Mouse (Mus musculus): ENCODE data around the gene Huwe1. TPM values are rescaled to one million over a fixed set of nuclear protein-coding genes. Genes with fewer than 3 reads are reported as not detected.
A peak's percentile ranks its signal among the peaks of the same experiment; 100 is the strongest.

The Huwe1 gene
- polyA plus RNA-seq, 1 experiment from 2014 or later, result 63.8 TPM

DNA sequence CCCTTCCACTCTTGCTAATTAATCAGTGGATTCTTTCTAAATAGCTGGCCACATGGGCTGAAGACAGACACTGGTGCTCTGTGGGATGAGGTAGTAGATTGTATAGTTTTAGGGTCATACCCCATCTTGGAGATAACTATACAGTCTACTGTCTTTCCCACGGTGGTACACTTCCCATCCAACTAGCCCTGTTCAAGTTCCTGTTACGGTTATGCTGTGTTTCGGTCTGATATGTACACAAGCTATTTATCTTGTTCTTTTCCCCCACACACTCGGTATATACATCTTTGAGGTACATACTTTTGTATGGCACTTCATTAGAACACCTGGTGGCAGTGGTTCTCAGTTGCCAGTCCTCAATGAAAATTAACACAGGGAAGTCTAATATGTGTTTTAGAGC lies 111.7 kb downstream of the Huwe1 start:
- ATAC-seq (replicated peaks; ENCODE audit: insufficient number of reproducible peaks, low FRiP score, low TSS enrichment), result no peak
- WGBS (ENCODE audit: insufficient replicate concordance), result 78% methylated on average over 4 of the region's 4 CpGs
- Histone ChIP-seq H3K36me3 (ENCODE audit: control insufficient read depth, insufficient read depth, low read length) (peaks cover 12% of the 10 kb centered on the region), H3K4me3 (ENCODE audit: low read depth, low read length) (no peak overlapping the region), H3K27ac (ENCODE audit: low read depth, low read length) (no peak overlapping the region), H3K4me1 (ENCODE audit: control insufficient read depth, insufficient read depth, low read length) (no peaks in the 10 kb centered on the region), H3K27me3 (ENCODE audit: control insufficient read depth, insufficient read depth, low read length) (no peaks in the 10 kb centered on the region), H3K4me2 (no peak overlapping the region), H3K9me3 (replicated peaks; ENCODE audit: control insufficient read depth, low read length) (no peaks in the 10 kb centered on the region), H3K9ac (ENCODE audit: low read depth, low read length) (no peak overlapping the region)

DNA sequence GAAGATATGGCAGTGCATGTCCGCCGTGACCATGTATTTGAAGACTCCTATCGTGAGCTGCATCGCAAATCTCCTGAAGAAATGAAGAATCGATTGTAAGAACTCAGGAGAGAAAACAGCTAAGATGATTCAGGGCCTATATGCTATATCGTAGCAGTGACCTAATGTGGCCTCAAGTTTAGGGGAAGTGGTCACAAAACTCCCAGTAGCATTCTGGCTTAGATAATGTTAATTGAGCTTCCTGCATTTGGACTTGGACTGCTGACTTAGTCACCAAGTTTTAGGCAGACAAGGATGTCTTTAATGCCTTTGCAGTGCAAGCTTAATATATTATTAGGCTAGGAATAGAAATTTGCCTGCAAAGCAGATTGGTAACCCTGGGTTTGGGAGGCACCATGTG lies 128.8 kb downstream of the Huwe1 start:
- no peak overlapping the region for H3K9ac ChIP-seq (ENCODE audit: low read depth, low read length)
- no peak for ATAC-seq (replicated peaks; ENCODE audit: insufficient number of reproducible peaks, low FRiP score, low TSS enrichment)
- WGBS (ENCODE audit: insufficient replicate concordance), result 88% methylated on average over 6 of the region's 6 CpGs
- H3K27me3 ChIP-seq (ENCODE audit: control insufficient read depth, insufficient read depth, low read length), result no peaks in the 10 kb centered on the region
- H3K9me3 ChIP-seq (replicated peaks; ENCODE audit: control insufficient read depth, low read length), result no peaks in the 10 kb centered on the region
- no peaks in the 10 kb centered on the region for H3K4me1 ChIP-seq (ENCODE audit: control insufficient read depth, insufficient read depth, low read length)
- no peak overlapping the region for H3K4me3 ChIP-seq (ENCODE audit: low read depth, low read length)
- no peak overlapping the region for H3K27ac ChIP-seq (ENCODE audit: low read depth, low read length)
- H3K4me2 ChIP-seq, result no peak overlapping the region
- peaks cover 21% of the 10 kb centered on the region for H3K36me3 ChIP-seq (ENCODE audit: control insufficient read depth, insufficient read depth, low read length)

DNA sequence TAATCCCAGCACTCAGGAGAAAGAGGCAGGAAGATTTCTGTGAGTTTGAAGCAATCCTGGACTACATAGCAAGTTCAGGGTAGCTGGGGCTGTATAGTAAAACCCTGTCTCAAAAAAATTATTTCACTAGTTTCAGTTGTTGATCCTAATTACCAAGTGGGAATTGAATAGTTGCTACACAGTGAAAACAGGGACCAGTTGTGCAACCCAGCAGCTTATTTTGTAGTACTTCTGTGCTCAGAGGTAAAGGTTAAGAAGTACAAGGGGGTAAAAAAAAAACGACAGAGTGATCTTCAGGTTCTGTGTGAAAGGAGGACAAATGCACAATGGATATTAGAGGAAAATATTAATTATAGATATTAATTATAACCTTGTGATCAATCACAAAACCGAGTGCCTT lies 138.2 kb downstream of the Huwe1 start:
- 55% methylated on average over 2 of the region's 2 CpGs for WGBS (ENCODE audit: insufficient replicate concordance)
- Histone ChIP-seq H3K9ac (ENCODE audit: low read depth, low read length) (no peak overlapping the region), H3K4me1 (ENCODE audit: control insufficient read depth, insufficient read depth, low read length) (no peaks in the 10 kb centered on the region), H3K4me2 (no peak overlapping the region), H3K27me3 (ENCODE audit: control insufficient read depth, insufficient read depth, low read length) (no peaks in the 10 kb centered on the region), H3K9me3 (replicated peaks; ENCODE audit: control insufficient read depth, low read length) (no peaks in the 10 kb centered on the region), H3K4me3 (ENCODE audit: low read depth, low read length) (no peak overlapping the region), H3K27ac (ENCODE audit: low read depth, low read length) (no peak overlapping the region), H3K36me3 (ENCODE audit: control insufficient read depth, insufficient read depth, low read length) (no peaks in the 10 kb centered on the region)
- no peak for ATAC-seq (replicated peaks; ENCODE audit: insufficient number of reproducible peaks, low FRiP score, low TSS enrichment)

DNA sequence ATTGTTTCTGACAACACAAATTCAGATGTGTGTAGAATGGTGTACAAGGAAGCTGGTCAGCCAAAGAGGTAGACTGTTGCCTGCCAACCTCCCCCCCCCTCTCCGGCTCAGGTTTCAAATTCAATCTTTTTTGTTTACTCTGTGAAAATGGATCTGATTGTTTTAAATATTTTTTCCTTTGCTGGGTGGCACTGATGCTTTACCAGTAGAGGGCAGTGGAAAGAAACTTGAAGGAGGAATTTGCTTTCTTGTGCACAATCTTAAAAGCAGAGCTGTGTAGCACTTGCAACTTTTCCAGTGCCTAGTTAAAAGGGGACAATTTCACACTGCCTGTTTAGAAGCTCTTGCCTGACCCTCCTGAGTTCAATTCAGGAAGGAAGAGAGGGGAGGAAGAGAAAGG lies 146.4 kb downstream of the Huwe1 start:
- no peak overlapping the region for H3K4me3 ChIP-seq (ENCODE audit: low read depth, low read length)
- no peaks in the 10 kb centered on the region for H3K9me3 ChIP-seq (replicated peaks; ENCODE audit: control insufficient read depth, low read length)
- no peaks in the 10 kb centered on the region for H3K36me3 ChIP-seq (ENCODE audit: control insufficient read depth, insufficient read depth, low read length)
- no peaks in the 10 kb centered on the region for H3K4me1 ChIP-seq (ENCODE audit: control insufficient read depth, insufficient read depth, low read length)
- H3K9ac ChIP-seq (ENCODE audit: low read depth, low read length), result no peak overlapping the region
- no peak overlapping the region for H3K27ac ChIP-seq (ENCODE audit: low read depth, low read length)
- H3K4me2 ChIP-seq, result no peak overlapping the region
- H3K27me3 ChIP-seq (ENCODE audit: control insufficient read depth, insufficient read depth, low read length), result no peaks in the 10 kb centered on the region
- 45% methylated on average over 1 of the region's 1 CpGs for WGBS (ENCODE audit: insufficient replicate concordance)
- no peak for ATAC-seq (replicated peaks; ENCODE audit: insufficient number of reproducible peaks, low FRiP score, low TSS enrichment)

DNA sequence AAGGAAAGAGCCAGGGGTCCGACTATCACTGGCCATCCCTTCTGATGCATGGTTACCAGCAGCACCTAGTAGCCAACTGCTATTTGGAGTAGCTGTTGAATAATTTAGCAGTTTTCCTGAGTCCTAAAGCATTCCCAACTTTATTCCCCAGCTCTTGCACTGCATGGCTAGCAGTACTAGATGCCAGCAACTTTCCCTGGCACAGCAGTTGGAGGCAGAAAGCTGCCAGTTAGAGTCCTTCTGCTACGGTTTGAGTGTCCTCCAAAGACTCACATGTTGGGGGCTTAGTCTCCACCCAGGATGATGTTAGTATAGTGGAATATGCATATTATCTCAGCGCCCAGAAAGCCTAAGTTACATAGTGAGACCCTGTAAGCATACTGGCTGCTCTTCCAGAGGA lies 147.2 kb downstream of the Huwe1 start:
- Histone ChIP-seq H3K4me1 (ENCODE audit: control insufficient read depth, insufficient read depth, low read length) (no peaks in the 10 kb centered on the region), H3K9ac (ENCODE audit: low read depth, low read length) (no peak overlapping the region), H3K4me3 (ENCODE audit: low read depth, low read length) (no peak overlapping the region), H3K27ac (ENCODE audit: low read depth, low read length) (no peak overlapping the region), H3K4me2 (no peak overlapping the region), H3K27me3 (ENCODE audit: control insufficient read depth, insufficient read depth, low read length) (no peaks in the 10 kb centered on the region), H3K36me3 (ENCODE audit: control insufficient read depth, insufficient read depth, low read length) (no peaks in the 10 kb centered on the region), H3K9me3 (replicated peaks; ENCODE audit: control insufficient read depth, low read length) (no peaks in the 10 kb centered on the region)
- ATAC-seq (replicated peaks; ENCODE audit: insufficient number of reproducible peaks, low FRiP score, low TSS enrichment), result no peak
- WGBS (ENCODE audit: insufficient replicate concordance), result 63% methylated on average over 3 of the region's 3 CpGs

DNA sequence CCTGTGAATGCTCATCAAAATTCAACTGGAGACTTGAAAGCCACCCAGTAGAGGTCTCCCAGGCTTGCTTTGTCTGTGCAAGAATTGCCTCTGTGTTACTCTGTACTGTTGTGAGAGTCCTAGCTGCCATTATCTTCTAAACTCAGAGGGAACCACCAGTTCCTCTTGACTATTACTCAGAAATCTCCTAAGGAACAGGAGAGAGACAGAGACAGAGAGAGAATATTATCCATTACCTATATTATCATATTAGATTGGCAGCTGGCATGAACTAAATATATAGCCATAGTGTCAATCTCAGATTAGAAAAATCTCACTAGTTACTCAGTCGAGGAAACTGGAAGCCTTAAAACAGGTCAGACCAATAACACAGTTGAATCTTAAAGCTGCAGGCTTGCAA lies 149.6 kb downstream of the Huwe1 start:
- no peaks in the 10 kb centered on the region for H3K4me1 ChIP-seq (ENCODE audit: control insufficient read depth, insufficient read depth, low read length)
- no peaks in the 10 kb centered on the region for H3K9me3 ChIP-seq (replicated peaks; ENCODE audit: control insufficient read depth, low read length)
- no peak overlapping the region for H3K4me3 ChIP-seq (ENCODE audit: low read depth, low read length)
- no peak overlapping the region for H3K4me2 ChIP-seq
- ATAC-seq (replicated peaks; ENCODE audit: insufficient number of reproducible peaks, low FRiP score, low TSS enrichment), result no peak
- no peak overlapping the region for H3K9ac ChIP-seq (ENCODE audit: low read depth, low read length)
- WGBS (ENCODE audit: insufficient replicate concordance), result 38% methylated on average over 1 of the region's 1 CpGs
- H3K36me3 ChIP-seq (ENCODE audit: control insufficient read depth, insufficient read depth, low read length), result no peaks in the 10 kb centered on the region
- no peak overlapping the region for H3K27ac ChIP-seq (ENCODE audit: low read depth, low read length)
- no peaks in the 10 kb centered on the region for H3K27me3 ChIP-seq (ENCODE audit: control insufficient read depth, insufficient read depth, low read length)

DNA sequence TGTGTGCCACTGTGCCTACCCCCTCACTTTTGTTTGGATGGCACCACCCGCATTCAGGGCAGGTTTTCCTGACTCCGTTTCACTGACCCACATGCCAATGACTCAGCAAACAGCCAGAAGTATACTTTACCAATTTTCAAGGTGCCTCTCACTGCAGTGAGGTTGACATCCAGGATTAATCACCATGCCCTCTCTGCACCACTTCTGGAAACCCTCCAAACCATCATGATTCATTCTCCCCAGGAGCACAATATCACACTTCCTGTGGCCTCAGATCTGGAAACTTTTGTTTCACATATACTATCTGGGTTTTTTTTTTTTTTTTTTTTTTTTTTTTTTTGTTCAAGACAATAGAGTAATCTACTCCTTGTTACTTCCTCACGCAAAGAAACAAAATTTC lies 150.6 kb downstream of the Huwe1 start:
- 71% methylated on average over 3 of the region's 3 CpGs for WGBS (ENCODE audit: insufficient replicate concordance)
- H3K4me3 ChIP-seq (ENCODE audit: low read depth, low read length), result no peak overlapping the region
- H3K36me3 ChIP-seq (ENCODE audit: control insufficient read depth, insufficient read depth, low read length), result no peaks in the 10 kb centered on the region
- H3K9ac ChIP-seq (ENCODE audit: low read depth, low read length), result no peak overlapping the region
- no peak overlapping the region for H3K27ac ChIP-seq (ENCODE audit: low read depth, low read length)
- ATAC-seq (replicated peaks; ENCODE audit: insufficient number of reproducible peaks, low FRiP score, low TSS enrichment), result no peak
- no peaks in the 10 kb centered on the region for H3K4me1 ChIP-seq (ENCODE audit: control insufficient read depth, insufficient read depth, low read length)
- no peak overlapping the region for H3K4me2 ChIP-seq
- no peaks in the 10 kb centered on the region for H3K9me3 ChIP-seq (replicated peaks; ENCODE audit: control insufficient read depth, low read length)
- H3K27me3 ChIP-seq (ENCODE audit: control insufficient read depth, insufficient read depth, low read length), result no peaks in the 10 kb centered on the region

MicroRNAs within 50 kb of the gene (microRNA counts, 519-probe panel; counts per million panel counts)
- microRNA mmu-miR-98, result 4,553 counts per million, percentile 40 among the panel's probes with 10 or more counts

Small RNA genes within 50 kb of the gene (microRNA-seq; reads per million reads assigned to microRNA genes)
- gene Mir3113 (ENCODE audit: borderline number of aligned reads) (0.27 reads per million), gene Mir98 (ENCODE audit: borderline number of aligned reads) (1,908 reads per million, percentile 88 among the genes with 10 or more reads in this experiment), gene Mirlet7f-2 (ENCODE audit: borderline number of aligned reads) (189 reads per million, percentile 69 among the genes with 10 or more reads in this experiment)

Other genes starting within 250 kb of the Huwe1 start
- 178 and 186 TPM in 2 replicates for gene Hsd17b10, start 201.0 kb downstream of the Huwe1 start, polyA plus RNA-seq (2014; fragmentation: Nextera tagmentation; extraction: Ambion mirVana)
- 2.8 and 3.0 TPM in 2 replicates for gene Ribc1, start 215.5 kb downstream of the Huwe1 start, polyA plus RNA-seq (2014; fragmentation: Nextera tagmentation; extraction: Ambion mirVana)
- gene Smc1a, start 215.6 kb downstream of the Huwe1 start, polyA plus RNA-seq (2014; fragmentation: Nextera tagmentation; extraction: Ambion mirVana), result 81.3 and 84.3 TPM in 2 replicates

All from heart, embryonic 11.5 days (tissue).